Mouse (Mus musculus) embryonic fibroblast, embryonic 13.5 days (primary cell): ENCODE results near the gene Stab1.

Experiments
- CTCF ChIP-seq: IDR thresholded peaks from 2 replicates; pipeline ENCODE4 v1.5.1; 2011; ENCODE audit warnings: mild to moderate bottlenecking, control low read depth, low read length, moderate library complexity, borderline replicate concordance; ENCODE audit not compliant: insufficient read depth
- POLR2A ChIP-seq: IDR thresholded peaks from 2 replicates; pipeline ENCODE4 v1.6.1; 2011; ENCODE audit warnings: low read depth, mild to moderate bottlenecking, control low read depth, low read length, moderate library complexity

DNA sequence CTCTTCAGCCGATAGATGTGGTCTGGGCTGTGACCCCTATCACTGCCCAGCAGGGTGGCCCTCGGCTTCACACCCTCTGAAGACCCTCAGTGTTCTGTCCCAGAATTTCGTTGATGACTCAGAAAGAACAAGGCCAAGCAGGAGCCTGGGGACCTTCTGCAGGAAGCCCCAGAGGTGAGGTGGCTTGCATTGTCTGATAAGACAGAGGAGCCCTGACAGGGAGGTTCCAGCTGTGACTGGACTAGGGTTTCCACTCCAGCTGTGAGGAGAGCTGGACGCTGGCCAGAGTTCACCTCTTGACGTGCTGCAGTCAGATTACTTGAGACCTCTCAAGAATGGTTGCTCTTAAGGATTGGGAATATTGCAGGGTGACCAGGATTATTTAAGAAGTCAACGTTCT lies 36.4 kb downstream of the Stab1 start:
- no peak for TF ChIP-seq CTCF
- no peak for TF ChIP-seq POLR2A
